Mouse (Mus musculus) myocyte (in vitro differentiated cells): ENCODE results near the gene Aamdc. TPM values are rescaled to one million over a fixed set of nuclear protein-coding genes. Genes with fewer than 3 reads are reported as not detected.

Experiments
- H3K27me3 ChIP-seq: one replicate; pipeline ENCODE4 v1.6.1; 2011; ENCODE audit not compliant: control insufficient read depth, insufficient read depth, insufficient read length
- H3K36me3 ChIP-seq: one replicate; pipeline ENCODE4 v1.6.1; 2011; ENCODE audit not compliant: control insufficient read depth, insufficient read depth
- H3K4me2 ChIP-seq: one replicate; pipeline ENCODE4 v1.6.1; 2011; ENCODE audit warnings: low read depth, control low read depth
- H3K4me3 ChIP-seq: one replicate; pipeline ENCODE4 v1.5.1; 2011; ENCODE audit warnings: mild to moderate bottlenecking, control low read depth, moderate library complexity
- H3K79me2 ChIP-seq: one replicate; pipeline ENCODE4 v1.6.1; 2011; ENCODE audit not compliant: control insufficient read depth, insufficient read depth
- H3ac ChIP-seq: one replicate; pipeline ENCODE4 v1.6.1; 2011; ENCODE audit not compliant: control insufficient read depth, insufficient read length
- CEBPB ChIP-seq: IDR thresholded peaks from 2 replicates; pipeline ENCODE4 v1.6.1; 2011; ENCODE audit warnings: mild to moderate bottlenecking, moderate library complexity; ENCODE audit not compliant: poor library complexity, insufficient read depth, severe bottlenecking
- E2F4 ChIP-seq: IDR thresholded peaks from one replicate; pipeline ENCODE4 v1.6.1; 2011; ENCODE audit warnings: mild to moderate bottlenecking, control low read depth, moderate library complexity; ENCODE audit not compliant: insufficient read depth
- MAX ChIP-seq: IDR thresholded peaks from one replicate; pipeline ENCODE4 v1.6.1; 2011; ENCODE audit warnings: low read depth, mild to moderate bottlenecking, control low read depth
- MYOD1 ChIP-seq, 3 experiments: IDR thresholded peaks; one replicate each; pipeline ENCODE4 v1.6.1; 2011; ENCODE audit warnings: control low read depth in 2 of 3, low read depth in 2 of 3, mild to moderate bottlenecking in 2 of 3, moderate library complexity in 1 of 3; ENCODE audit not compliant: insufficient read length in 2 of 3, control insufficient read depth in 1 of 3
- MYOG ChIP-seq, 3 experiments: IDR thresholded peaks; one replicate each; pipeline ENCODE4 v1.6.1; 2011; ENCODE audit warnings: control low read depth in 2 of 3, low read depth in 2 of 3, mild to moderate bottlenecking in 2 of 3; ENCODE audit not compliant: insufficient read length in 2 of 3, control insufficient read depth in 1 of 3, insufficient read depth in 1 of 3
- POLR2A ChIP-seq: IDR thresholded peaks from one replicate; pipeline ENCODE4 v1.6.1; 2011; ENCODE audit warnings: low read depth, mild to moderate bottlenecking, control low read depth, moderate library complexity; ENCODE audit not compliant: insufficient read length
- POLR2AphosphoS2 ChIP-seq: IDR thresholded peaks from one replicate; pipeline ENCODE4 v1.6.1; 2011; ENCODE audit warnings: low read depth, control low read depth; ENCODE audit not compliant: insufficient read length
- REST ChIP-seq: IDR thresholded peaks from one replicate; pipeline ENCODE4 v1.6.1; 2011; ENCODE audit warnings: mild to moderate bottlenecking, control low read depth, moderate library complexity; ENCODE audit not compliant: insufficient read depth, insufficient read length
- SRF ChIP-seq: IDR thresholded peaks from one replicate; pipeline ENCODE4 v1.6.1; 2011; ENCODE audit warnings: low read depth; ENCODE audit not compliant: control insufficient read depth, insufficient read length
- TCF12 ChIP-seq: IDR thresholded peaks from one replicate; pipeline ENCODE4 v1.6.1; 2011; ENCODE audit warnings: mild to moderate bottlenecking, control low read depth; ENCODE audit not compliant: poor library complexity, insufficient read depth, severe bottlenecking
- TCF3 ChIP-seq: IDR thresholded peaks from one replicate; pipeline ENCODE4 v1.6.1; 2011; ENCODE audit warnings: low read depth, control low read depth; ENCODE audit not compliant: insufficient read length
- USF1 ChIP-seq: IDR thresholded peaks from one replicate; pipeline ENCODE4 v1.6.1; 2011; ENCODE audit warnings: low read depth, mild to moderate bottlenecking, control low read depth, moderate library complexity
- polyA plus RNA-seq: library from polyadenylated mRNA; unstranded; fragments of >200 nt; fragmentation: generic; extraction: Trizol; gene quantifications from one replicate; pipeline ENCODE4 v1.2.1, GENCODE M21; 2012; ENCODE audit warnings: missing spikeins

Aamdc gene
- polyA plus RNA-seq, 1 experiment = 127 TPM

- Histone ChIP-seq H3K4me2 (no peak overlapping the region), H3K27me3 (no peaks in the 10 kb centered on the region), H3K36me3 (no peaks in the 10 kb centered on the region), H3ac (no peak overlapping the region), H3K4me3 (no peak overlapping the region), H3K79me2 (no peaks in the 10 kb centered on the region)
- TF ChIP-seq MAX (no peak), SRF (no peak), POLR2AphosphoS2 (no peak), TCF3 (no peak), E2F4 (no peak), CEBPB (no peak), REST (no peak), MYOD1 (IDR thresholded peaks at IDR 0.05; ENCODE audit: control insufficient read depth in 1 of 3, insufficient read length in 2 of 3, low read depth in 2 of 3) (no peak), USF1 (no peak), MYOG (IDR thresholded peaks at IDR 0.05; ENCODE audit: control insufficient read depth in 1 of 3, insufficient read depth in 1 of 3, insufficient read length in 2 of 3, low read depth in 2 of 3) (no peak), TCF12 (no peak), POLR2A (no peak)
Observed at GRCm38 (mm10) chr7:97563576-97563975, 15.7 kb downstream of the Aamdc start.

- Histone ChIP-seq H3ac (no peak overlapping the region), H3K4me3 (no peak overlapping the region)
- TF ChIP-seq TCF12 = peak; percentile 4
- TF ChIP-seq MYOG (IDR thresholded peaks at IDR 0.05; ENCODE audit: control insufficient read depth in 1 of 3, insufficient read depth in 1 of 3, insufficient read length in 2 of 3, low read depth in 2 of 3) = peak in 1 of 3 experiments; percentile 31
- TF ChIP-seq MYOD1 (IDR thresholded peaks at IDR 0.05; ENCODE audit: control insufficient read depth in 1 of 3, insufficient read length in 2 of 3, low read depth in 2 of 3) = peak; percentile 46 to 96 (median 84)
- TF ChIP-seq CEBPB = no peak
- TF ChIP-seq MAX = no peak
- no peak for TF ChIP-seq E2F4
- no peak for TF ChIP-seq POLR2A
Observed at GRCm38 (mm10) chr7:97550673-97551072, 28.6 kb downstream of the Aamdc start.

GRCm38 (mm10) chr7:97549301-97549700 lies 30.0 kb downstream of the Aamdc start:
- no peak for TF ChIP-seq USF1
- TF ChIP-seq MYOG (IDR thresholded peaks at IDR 0.05; ENCODE audit: control insufficient read depth in 1 of 3, insufficient read depth in 1 of 3, insufficient read length in 2 of 3, low read depth in 2 of 3) = no peak
- TF ChIP-seq E2F4 = no peak
- no peak for TF ChIP-seq SRF
- H3K79me2 ChIP-seq = no peaks in the 10 kb centered on the region
- no peak overlapping the region for H3ac ChIP-seq
- H3K36me3 ChIP-seq = no peaks in the 10 kb centered on the region
- H3K4me2 ChIP-seq = no peak overlapping the region
- no peaks in the 10 kb centered on the region for H3K27me3 ChIP-seq
- H3K4me3 ChIP-seq = no peak overlapping the region

More at GRCm38 (mm10) chr7:97550673-97551072, 28.6 kb downstream of the Aamdc start:
- Histone ChIP-seq H3K27me3 (no peaks in the 10 kb centered on the region), H3K79me2 (no peaks in the 10 kb centered on the region), H3K36me3 (no peaks in the 10 kb centered on the region), H3K4me2 (no peak overlapping the region)

GRCm38 (mm10) chr7:97546462-97546861 lies 32.8 kb downstream of the Aamdc start:
- H3K4me3 ChIP-seq = no peak overlapping the region
- H3K4me2 ChIP-seq = no peak overlapping the region
- no peaks in the 10 kb centered on the region for H3K27me3 ChIP-seq
- no peaks in the 10 kb centered on the region for H3K79me2 ChIP-seq
- no peak overlapping the region for H3ac ChIP-seq
- TF ChIP-seq MAX (no peak), POLR2AphosphoS2 (peak; percentile 17)
- no peaks in the 10 kb centered on the region for H3K36me3 ChIP-seq

DNA sequence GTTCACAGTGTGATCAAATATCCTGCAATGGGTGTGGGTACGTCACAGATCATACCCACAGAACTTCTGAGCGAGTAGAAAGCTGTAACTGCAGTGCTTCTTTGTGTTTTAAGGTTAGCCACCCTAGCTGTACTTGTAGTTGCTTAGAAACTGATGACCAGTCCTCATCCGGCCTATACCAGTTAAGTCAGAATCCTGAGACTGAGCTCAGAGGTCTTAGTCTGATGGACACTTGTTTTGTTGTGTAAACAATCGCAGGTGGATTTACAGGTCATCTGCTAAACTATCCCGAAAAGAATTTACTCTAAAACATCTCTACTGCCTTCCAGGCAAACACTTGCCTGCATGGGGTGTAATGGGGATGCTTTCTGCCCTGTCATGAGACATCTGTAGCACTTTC lies 42.7 kb downstream of the Aamdc start:
- no peaks in the 10 kb centered on the region for H3K79me2 ChIP-seq
- TF ChIP-seq CEBPB = no peak
- TF ChIP-seq MYOD1 (IDR thresholded peaks at IDR 0.05; ENCODE audit: control insufficient read depth in 1 of 3, insufficient read length in 2 of 3, low read depth in 2 of 3) = no peak
- no peak for TF ChIP-seq POLR2A
- no peak for TF ChIP-seq USF1
- no peak for TF ChIP-seq REST
- TF ChIP-seq TCF12 = no peak
- no peak for TF ChIP-seq MAX
- no peak for TF ChIP-seq TCF3
- no peak for TF ChIP-seq POLR2AphosphoS2
- TF ChIP-seq SRF = no peak
- no peak for TF ChIP-seq MYOG (IDR thresholded peaks at IDR 0.05; ENCODE audit: control insufficient read depth in 1 of 3, insufficient read depth in 1 of 3, insufficient read length in 2 of 3, low read depth in 2 of 3)
- no peak for TF ChIP-seq E2F4
- H3ac ChIP-seq = no peak overlapping the region
- no peaks in the 10 kb centered on the region for H3K27me3 ChIP-seq
- no peak overlapping the region for H3K4me3 ChIP-seq
- H3K4me2 ChIP-seq = no peak overlapping the region
- peaks cover 4% of the 10 kb centered on the region for H3K36me3 ChIP-seq
